Mouse (Mus musculus) ovary, postnatal 14 days (tissue): ENCODE measurements at regions not wholly inside any gene's neighbourhood (a gene's known extent, or its start where the extent isn't known, plus 50 kb on each side); places are given as distances from the start of the nearest gene placed in this dataset.

Source experiments
- DNase-seq: peaks from one replicate; pipeline ENCODE4 v3.0.0; 2022; ENCODE audit warnings: low spot score

DNA sequence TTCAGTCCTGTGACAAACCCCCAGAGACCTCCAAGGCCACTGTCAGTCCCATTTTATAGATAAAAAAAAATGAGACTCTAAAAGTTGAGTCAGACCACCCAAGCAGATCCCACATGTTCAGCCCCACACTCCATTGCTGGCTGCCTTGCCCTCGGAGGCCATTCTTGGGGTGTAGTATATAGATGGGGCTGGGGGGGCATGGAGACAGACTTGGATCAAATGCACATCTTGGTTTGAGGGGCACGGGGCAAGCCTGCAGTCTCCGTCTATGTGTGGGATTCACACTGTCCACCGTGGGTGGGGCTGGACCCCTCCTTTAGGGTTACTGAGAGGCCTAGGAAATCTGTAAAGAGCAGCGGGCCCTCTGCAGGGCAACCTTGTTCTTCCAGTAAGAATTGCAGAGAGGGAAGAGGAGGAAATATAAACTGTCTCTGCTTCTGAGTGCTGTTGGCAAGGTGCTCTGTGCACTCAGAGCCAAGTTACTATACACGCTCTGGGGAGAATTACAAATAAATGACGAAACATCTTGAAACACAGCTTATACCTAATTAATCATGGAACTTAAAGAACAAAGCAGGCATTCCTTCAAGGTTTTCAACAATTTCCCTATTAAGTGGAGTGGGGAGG, 184.4 kb upstream of the Habp2 start:
- no peak for DNase-seq

DNA sequence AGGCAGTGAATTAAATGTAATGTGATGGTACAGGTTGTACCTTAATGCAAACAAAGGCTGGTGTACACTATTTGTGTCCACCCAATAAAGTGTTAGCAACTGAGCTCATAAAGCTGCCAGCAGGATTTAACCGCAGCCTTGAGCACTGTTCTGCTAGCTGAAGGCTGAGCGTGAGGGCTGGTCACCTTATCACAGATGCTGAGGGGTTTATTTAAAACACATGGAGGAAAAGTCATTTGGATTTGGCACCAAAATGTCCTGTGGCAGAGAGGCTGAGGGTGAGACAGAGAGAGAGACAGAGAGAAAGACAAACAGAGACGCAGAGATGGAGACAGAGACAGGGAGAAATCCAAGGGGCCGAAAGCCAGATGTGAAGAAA, 181.9 kb upstream of the Habp2 start:
- DNase-seq = no peak

GRCm38 (mm10) chr19:56105452-56106091, 181.4 kb upstream of the Habp2 start:
- DNase-seq = peak; percentile 7

DNA sequence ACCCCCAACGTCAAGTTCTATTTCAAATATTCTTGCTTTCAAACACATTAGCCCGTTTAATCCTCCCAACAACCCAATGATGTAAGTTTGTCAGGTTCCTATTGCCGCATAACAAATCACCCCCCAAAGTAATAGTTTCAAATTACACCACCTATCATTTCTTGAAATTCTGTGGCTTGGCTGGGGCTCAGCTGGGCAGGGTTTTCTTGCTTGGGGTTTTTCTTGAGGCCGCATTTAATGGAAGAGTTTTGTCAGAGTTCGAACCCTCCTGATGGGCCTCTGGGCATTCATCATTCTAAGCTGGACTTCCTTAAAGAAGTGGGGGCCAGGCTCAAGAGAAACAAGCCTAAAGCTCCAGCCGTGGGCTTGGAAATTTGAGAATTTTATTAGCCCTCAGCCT, 178.1 kb upstream of the Habp2 start:
- DNase-seq = no peak

DNA sequence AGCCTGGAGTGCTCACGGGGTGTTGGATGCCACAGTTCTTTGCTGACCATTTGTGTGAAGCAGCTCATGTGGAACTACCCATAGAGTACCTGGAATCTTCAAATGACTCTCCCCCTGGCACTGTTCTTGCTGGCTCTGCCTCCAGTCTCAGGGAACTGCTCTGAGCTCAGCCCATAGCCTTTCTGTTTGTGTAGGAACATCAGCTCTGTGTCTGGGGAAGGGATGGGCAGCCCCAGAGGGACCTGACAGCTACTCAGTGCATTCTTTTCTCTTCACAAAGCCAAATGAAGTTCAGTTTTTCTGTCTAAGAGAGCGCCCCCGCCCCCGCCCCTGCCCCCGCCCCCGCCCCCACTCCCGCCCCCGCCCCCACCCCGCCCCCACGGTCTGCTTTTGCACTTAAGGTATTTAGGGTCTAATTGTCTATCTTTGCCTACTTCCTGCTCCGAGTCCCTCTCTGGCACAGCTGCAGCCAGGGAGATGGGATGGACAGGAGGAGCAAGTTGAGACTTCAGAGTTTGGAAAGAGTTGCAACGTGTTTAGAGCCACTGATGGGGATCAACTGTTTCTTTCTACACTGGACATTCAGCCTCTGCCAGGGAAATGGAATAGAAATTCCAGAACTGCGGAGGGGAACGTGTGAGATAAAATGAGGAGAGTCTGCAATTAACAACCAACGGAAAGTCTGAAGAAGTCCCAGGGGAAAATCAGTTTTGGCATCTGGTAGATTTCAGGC, 171.2 kb upstream of the Habp2 start:
- DNase-seq = peak; percentile 23

DNA sequence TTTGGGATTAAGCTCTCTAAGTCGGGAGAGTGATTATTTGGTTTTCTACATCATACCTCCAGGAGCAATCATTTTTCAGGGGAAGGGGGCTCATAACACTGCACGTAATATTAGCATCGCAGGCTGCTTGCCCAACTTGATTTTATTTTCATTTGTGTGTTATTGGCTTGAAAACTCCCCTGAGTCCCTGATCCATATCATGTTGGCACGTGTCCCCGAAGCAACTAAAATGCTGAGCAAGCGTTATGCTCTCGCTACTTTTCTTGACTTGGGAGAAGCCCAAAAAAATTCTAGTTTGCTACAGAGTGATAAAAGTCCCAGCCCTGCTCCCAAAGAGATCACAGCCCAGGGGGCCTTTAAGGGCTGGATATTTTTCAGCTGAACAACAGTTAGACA, 170.7 kb upstream of the Habp2 start:
- DNase-seq = peak; percentile 14

DNA sequence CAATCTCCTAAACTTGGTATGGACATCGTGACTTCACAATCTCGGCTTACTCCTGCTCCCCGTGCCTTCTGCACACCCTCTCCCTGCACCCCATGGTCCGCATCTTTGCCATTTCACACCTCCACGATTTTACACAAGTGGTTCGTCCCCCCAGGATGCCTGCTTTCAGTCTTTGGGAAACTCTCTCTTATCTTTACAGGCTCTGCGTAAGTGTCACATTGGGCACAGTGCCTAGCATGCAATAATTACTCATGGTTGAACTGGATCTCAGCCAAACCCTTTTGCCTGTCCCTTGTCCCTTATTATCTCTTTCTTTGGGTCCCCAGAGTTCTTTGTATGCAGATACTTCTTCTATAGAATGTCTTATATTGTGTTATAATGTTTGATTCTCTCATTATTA, 166.2 kb upstream of the Habp2 start:
- DNase-seq = no peak

GRCm38 (mm10) chr19:56122186-56122585, 164.8 kb upstream of the Habp2 start:
- DNase-seq = no peak

GRCm38 (mm10) chr19:56131556-56131955, 155.4 kb upstream of the Habp2 start:
- no peak for DNase-seq

GRCm38 (mm10) chr19:56132911-56133562, 153.9 kb upstream of the Habp2 start:
- DNase-seq = no peak

GRCm38 (mm10) chr19:56133565-56133964, 153.4 kb upstream of the Habp2 start:
- DNase-seq = no peak

- DNase-seq = peak; percentile 58
Measured at GRCm38 (mm10) chr19:56134081-56134818, 152.7 kb upstream of the Habp2 start.

- no peak for DNase-seq
Measured at GRCm38 (mm10) chr19:56135306-56135928, 151.5 kb upstream of the Habp2 start.

- no peak for DNase-seq
Measured at GRCm38 (mm10) chr19:56140540-56140939, 146.4 kb upstream of the Habp2 start.

- DNase-seq = no peak
Measured at GRCm38 (mm10) chr19:56144221-56144620, 142.7 kb upstream of the Habp2 start.

GRCm38 (mm10) chr19:56157120-56157519, 129.8 kb upstream of the Habp2 start:
- no peak for DNase-seq

DNA sequence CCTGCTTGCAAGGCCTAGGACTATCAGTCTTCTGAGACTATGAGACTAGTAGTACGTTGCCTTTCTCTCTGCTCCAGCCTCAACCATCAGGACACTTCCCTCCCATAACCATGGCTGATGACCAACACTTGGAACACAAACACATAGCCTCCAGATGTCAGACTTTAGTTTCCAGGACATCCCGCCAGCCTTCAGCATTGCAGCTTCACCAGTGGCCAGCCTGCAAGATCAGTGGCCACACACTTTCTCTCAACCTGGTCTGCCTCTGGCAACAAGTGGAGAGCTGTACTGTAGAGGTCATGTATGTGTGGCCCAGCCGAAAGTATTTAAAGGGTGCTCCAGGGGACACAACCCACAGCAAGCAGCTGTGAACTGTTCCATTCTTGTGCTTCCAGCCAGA, 124.8 kb upstream of the Habp2 start:
- peak; percentile 12 for DNase-seq

DNA sequence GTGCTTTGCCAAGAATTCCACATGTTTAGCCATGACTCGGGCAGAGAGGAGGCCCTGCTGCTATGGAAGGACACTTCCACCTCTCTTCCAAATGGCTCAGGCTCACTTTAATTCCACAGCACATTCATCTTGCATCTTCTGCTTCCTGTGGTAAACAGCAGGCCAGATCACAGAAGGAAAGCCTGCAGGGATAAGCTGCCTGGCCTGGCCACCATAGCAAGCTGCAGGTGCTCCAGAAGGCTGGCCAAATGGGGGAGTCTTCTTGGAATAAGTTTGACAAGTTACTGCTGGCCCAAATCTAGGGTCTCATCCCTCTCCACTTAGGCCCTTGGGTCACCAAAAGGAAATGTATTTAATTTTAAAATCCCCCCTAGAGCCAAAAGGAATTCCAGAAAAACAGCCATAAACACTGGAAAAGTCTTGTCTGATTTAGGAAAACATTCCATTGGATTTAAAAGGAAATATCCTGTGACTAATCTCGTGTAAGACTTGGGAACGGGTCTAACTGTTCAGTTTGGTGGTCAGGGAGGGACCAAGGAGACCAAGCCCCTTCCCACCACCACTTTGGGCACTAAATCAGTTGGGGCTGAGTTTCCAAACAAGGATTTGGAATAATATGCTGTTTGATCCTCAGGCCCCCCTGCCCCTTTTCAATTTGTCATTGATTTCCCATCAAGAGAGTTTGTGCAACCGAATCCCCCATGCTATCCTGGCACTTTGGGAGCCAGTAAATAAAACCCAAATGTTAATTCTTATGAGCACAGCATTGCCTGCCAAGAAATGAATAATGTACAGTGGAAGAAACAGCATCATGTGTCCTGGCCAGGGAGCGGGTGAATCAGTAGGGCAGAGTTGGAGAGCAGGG, 117.6 kb upstream of the Habp2 start:
- DNase-seq = no peak

DNA sequence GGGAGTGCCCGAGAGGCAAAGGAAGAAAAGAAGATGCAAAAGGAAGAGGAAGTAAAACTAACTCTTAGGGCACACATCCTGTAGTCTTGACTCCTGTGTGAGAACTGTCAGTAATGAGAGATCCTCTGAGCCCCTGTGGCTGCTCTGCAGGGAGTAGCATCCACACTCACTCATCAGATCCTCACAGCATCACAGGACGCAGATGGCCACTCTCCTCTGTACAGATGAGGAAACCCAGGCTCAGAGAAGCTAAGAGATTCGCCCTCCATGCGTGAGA, 117.0 kb upstream of the Habp2 start:
- DNase-seq = no peak

GRCm38 (mm10) chr19:56172454-56172853, 114.5 kb upstream of the Habp2 start:
- no peak for DNase-seq

- DNase-seq = peak; percentile 18
Measured at GRCm38 (mm10) chr19:56176059-56176458, 110.9 kb upstream of the Habp2 start.
